Mouse (Mus musculus) megakaryocyte-erythroid progenitor cell, adult 5-6 weeks (primary cell): ENCODE data around the gene Kng1. TPM values are rescaled to one million over a fixed set of nuclear protein-coding genes. Genes with fewer than 3 reads are reported as not detected.
A peak's percentile ranks its signal among the peaks of the same experiment; 100 is the strongest.

Source experiments
- ATAC-seq: replicated peaks from 2 replicates; pipeline ENCODE4 v1.8.0; 2016; ENCODE audit warnings: mild to moderate bottlenecking, inconsistent platforms; ENCODE audit not compliant: severe bottlenecking, poor library complexity, low FRiP score, low TSS enrichment
- total RNA-seq, 2 experiments: library from RNA; stranded (forward) in 1 of 2; stranded (reverse) in 1 of 2; fragments of 200-1000, 215-1000 nt in 1 of 2; fragments of >200 nt in 1 of 2; fragmentation: Nextera tagmentation in 1 of 2; gene quantifications; 2 replicates each; pipeline ENCODE4 v1.2.3; 2014 to 2017

Gene Kng1
- total RNA-seq, 2 experiments from 2014 or later: not detected

DNA sequence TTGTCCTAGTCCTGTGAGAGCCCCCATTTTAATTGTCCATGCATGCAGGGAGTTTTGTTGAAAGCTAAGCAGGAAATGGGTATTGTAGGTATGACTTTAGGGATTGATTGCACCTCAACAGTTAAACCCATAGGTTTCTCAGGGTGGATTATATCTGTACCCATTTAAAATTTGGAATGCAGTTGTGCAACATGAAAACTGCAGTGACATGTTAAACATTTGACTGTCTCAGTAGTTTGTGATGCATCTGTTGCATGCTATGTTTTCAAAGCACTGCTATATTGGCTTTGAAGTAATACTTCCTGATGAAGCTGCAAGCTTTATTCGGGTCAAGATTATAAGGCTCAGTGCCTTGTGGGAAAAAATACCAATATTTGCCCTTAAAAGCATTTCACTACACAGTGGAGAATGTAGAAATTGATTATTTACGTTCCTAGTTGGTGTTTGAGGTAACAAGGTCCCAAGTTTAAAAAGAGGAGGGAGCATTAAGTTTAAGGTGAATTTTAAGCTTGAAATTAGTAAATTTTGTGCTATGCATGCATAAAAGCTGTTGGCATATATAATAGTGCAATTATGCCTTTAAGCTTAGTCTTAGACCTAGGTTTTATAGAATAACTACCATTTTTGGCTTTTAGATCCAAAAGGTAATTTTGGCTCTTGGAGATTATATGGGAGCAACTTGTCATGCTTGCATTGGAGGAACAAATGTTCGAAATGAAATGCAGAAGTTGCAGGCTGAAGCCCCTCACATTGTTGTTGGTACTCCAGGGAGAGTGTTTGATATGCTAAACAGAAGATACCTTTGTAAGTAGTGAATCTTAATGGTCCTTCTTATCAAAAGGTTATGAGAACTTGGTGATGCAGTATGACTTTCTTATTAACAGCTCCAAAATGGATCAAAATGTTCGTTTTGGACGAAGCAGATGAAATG is 52.0 kb downstream of the Kng1 start:
- no peak for ATAC-seq

- no peak for ATAC-seq
Measured at GRCm38 (mm10) chr16:23112348-23112747, 54.7 kb downstream of the Kng1 start.

DNA sequence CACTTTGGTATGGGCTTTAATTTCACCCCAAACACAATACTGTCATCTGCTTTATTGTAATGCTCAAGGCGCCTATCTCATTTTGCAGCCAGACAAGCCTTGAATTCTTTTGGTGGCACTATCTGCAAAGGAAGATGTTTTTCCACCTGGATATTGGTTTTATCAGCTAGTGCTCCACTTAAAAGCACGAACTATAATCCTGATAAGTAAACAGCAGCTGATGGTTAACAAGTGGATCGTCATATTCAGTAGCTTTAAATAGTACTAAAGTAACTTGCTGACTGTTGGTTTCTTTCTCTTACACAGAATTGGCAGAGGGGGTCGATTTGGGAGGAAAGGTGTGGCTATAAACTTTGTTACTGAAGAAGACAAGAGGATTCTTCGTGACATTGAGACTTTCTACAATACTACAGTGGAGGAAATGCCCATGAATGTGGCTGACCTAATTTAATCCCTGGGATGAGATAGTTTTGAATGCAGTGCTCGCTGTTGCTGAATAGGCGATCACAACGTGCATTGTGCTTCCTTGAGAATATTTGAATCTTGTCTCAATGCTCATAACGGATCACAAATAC is 55.3 kb downstream of the Kng1 start:
- no peak for ATAC-seq

DNA sequence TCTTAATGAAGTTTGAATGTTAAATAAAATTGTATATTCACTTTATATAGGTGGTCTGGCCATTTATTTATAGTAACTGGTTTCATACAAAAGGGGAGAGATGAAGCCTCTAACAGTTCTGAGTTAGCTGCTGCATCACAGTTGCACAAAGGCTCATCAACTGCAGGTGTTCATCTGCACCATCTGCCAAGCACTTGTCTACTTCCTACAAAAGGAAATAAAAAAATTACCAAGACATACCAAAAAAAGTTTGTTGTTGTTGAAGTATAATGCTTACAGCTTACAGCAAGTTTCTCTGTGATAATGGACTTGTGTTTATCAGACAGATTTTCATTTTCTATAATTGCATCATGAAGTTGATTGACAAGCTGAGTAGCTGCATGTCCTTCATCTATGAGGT is 56.2 kb downstream of the Kng1 start:
- ATAC-seq: peak; percentile 42; the same call in 1 of the 2 replicates

GRCm38 (mm10) chr16:23114339-23115171 is 56.9 kb downstream of the Kng1 start:
- ATAC-seq: peak; percentile 41; the same call in 1 of the 2 replicates

DNA sequence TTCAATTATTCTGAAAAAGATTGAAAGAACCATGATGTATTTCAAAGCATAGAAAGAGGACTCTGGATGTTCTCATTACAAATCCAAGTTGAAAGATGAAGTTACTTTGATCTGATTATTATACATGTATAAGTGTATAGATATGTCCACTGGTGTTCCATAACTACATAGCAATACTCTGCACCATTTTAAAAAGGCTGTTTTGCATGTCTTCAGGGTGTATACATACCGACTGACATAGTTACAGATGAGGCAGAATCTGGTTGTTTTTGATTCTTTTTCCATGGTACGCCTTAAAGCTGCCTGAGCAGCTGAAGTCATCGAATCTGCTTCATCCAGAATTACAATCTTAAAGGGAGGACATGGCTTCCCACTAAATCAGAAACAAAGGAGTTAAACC is 57.8 kb downstream of the Kng1 start:
- no peak for ATAC-seq

DNA sequence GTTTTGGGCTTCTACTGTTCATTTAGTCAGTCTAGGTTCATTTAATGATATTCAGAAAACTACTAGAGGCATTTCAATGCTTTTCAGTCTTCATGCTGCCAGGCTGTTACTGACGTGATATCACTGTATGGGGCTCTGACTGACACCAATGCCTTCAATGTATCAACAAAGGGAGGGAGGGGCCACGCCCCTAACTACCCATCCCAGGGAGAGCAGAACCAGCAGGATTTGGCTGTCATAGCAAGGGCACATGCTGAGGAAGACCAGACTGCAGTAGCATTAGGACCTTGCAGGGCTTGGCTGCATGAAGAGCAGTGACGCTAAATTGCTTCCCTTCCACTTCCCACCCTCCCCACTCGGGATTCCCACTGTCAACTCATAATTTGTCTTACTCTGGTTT is 59.5 kb downstream of the Kng1 start:
- no peak for ATAC-seq

DNA sequence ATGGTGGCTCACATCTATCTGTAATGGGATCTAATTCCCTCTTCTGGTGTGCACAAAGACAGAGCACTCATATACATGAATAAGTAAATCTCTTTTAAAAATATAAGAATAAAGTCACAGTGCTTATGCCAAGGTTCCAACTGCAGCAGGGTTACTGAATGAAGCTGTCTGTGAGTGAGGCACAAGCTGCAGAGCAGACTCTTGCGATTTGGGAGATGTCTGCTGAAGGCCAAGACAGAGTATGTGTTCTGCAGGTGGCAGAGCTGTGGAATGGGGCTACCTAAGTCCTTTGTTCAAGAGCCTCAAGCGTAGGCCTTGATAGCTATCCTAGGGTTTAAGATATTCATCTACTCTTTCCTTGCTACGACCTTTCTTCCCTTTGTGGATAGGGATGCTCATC is 64.8 kb downstream of the Kng1 start:
- no peak for ATAC-seq

DNA sequence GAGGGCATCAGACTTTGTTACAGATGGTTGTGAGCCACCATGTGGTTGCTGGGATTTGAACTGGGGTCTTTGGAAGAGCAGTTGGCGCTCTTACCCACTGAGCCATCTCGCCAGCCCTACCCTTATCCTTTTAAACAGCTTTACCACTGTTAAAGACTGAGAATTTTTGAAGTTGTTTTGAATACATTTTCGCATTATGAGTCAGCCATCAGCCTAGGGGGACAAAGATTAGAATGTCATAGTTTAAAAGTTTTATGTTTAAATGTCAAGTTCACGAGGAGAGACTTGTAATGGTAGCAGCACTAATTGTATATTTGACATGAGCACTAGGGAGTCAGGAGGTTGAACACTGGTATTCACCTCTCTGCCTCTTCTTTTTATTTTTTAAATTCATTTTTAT is 65.4 kb downstream of the Kng1 start:
- ATAC-seq: no peak

- no peak for ATAC-seq
Measured at GRCm38 (mm10) chr16:23124398-23124797, 66.7 kb downstream of the Kng1 start.

GRCm38 (mm10) chr16:23127311-23127672 is 69.6 kb downstream of the Kng1 start:
- peak; percentile 45 for ATAC-seq

- peak; percentile 95 for ATAC-seq
Measured at GRCm38 (mm10) chr16:23127673-23128375, 70.2 kb downstream of the Kng1 start, which contains the start of gene Rfc4. Rfc4 (minus strand) TSS chr16:23127737.

GRCm38 (mm10) chr16:23130303-23130702 is 72.6 kb downstream of the Kng1 start:
- ATAC-seq: no peak

Other genes starting within 250 kb of the Kng1 start
- not detected in 2 replicates for gene Crygs, start 246.3 kb upstream of the Kng1 start, total RNA-seq (2014; fragmentation: Nextera tagmentation)
- gene Crygs, start 246.3 kb upstream of the Kng1 start, total RNA-seq (2017): not detected in 2 replicates
- gene Tbccd1, start 200.2 kb upstream of the Kng1 start, total RNA-seq (2014; fragmentation: Nextera tagmentation): 53.3 and 72.6 TPM in 2 replicates
- 39.7 and 52.5 TPM in 2 replicates for gene Tbccd1, start 200.2 kb upstream of the Kng1 start, total RNA-seq (2017)
- gene Dnajb11, start 200.0 kb upstream of the Kng1 start, total RNA-seq (2014; fragmentation: Nextera tagmentation): 43.2 and 49.9 TPM in 2 replicates
- 90.1 and 101 TPM in 2 replicates for gene Dnajb11, start 200.0 kb upstream of the Kng1 start, total RNA-seq (2017)
- not detected in 2 replicates for gene Ahsg, start 166.6 kb upstream of the Kng1 start, total RNA-seq (2014; fragmentation: Nextera tagmentation)
- not detected in 2 replicates for gene Ahsg, start 166.6 kb upstream of the Kng1 start, total RNA-seq (2017)
- gene Fetub, start 139.5 kb upstream of the Kng1 start, total RNA-seq (2014; fragmentation: Nextera tagmentation): not detected in 2 replicates
- not detected in 2 replicates for gene Fetub, start 139.5 kb upstream of the Kng1 start, total RNA-seq (2017)
- gene Hrg, start 106.8 kb upstream of the Kng1 start, total RNA-seq (2014; fragmentation: Nextera tagmentation): not detected in 2 replicates
- not detected in 2 replicates for gene Hrg, start 106.8 kb upstream of the Kng1 start, total RNA-seq (2017)
- gene Kng2, start 28.4 kb upstream of the Kng1 start, total RNA-seq (2014; fragmentation: Nextera tagmentation): not detected in 2 replicates
- not detected in 2 replicates for gene Kng2, start 28.4 kb upstream of the Kng1 start, total RNA-seq (2017)
- gene Eif4a2, start 49.6 kb downstream of the Kng1 start, total RNA-seq (2014; fragmentation: Nextera tagmentation): 524 and 587 TPM in 2 replicates
- gene Eif4a2, start 49.6 kb downstream of the Kng1 start, total RNA-seq (2017): 925 and 1,082 TPM in 2 replicates
- gene Rfc4, start 69.9 kb downstream of the Kng1 start, total RNA-seq (2014; fragmentation: Nextera tagmentation): 216 and 230 TPM in 2 replicates
- gene Rfc4, start 69.9 kb downstream of the Kng1 start, total RNA-seq (2017): 106 and 142 TPM in 2 replicates
- not detected in 2 replicates for gene Adipoq, start 88.7 kb downstream of the Kng1 start, total RNA-seq (2014; fragmentation: Nextera tagmentation)
- gene Adipoq, start 88.7 kb downstream of the Kng1 start, total RNA-seq (2017): 0.50 TPM in 1 of 2 replicates, not detected in the other
- gene St6gal1, start 166.9 kb downstream of the Kng1 start, total RNA-seq (2014; fragmentation: Nextera tagmentation): 0.45 and 5.0 TPM in 2 replicates
- not detected in 2 replicates for gene St6gal1, start 166.9 kb downstream of the Kng1 start, total RNA-seq (2017)